Mouse (Mus musculus): ENCODE measurements at regions not wholly inside any gene's neighbourhood (a gene's known extent, or its start where the extent isn't known, plus 50 kb on each side); places are given as distances from the start of the nearest gene placed in this dataset.

GRCm38 (mm10) chr16:54440932-54441331 lies 856.9 kb downstream of the Zpld1 start:
- Histone ChIP-seq H3K4me3 (no peak overlapping the region), H3K27me3 (no peaks in the 10 kb centered on the region), H3K9me3 (replicated peaks) (no peaks in the 10 kb centered on the region), H3K27ac (no peak overlapping the region), H3K4me1 (no peaks in the 10 kb centered on the region), H3K9ac (no peak overlapping the region), H3K4me2 (no peak overlapping the region), H3K36me3 (ENCODE audit: poor library complexity, severe bottlenecking) (no peaks in the 10 kb centered on the region)
- no peak for ATAC-seq
- WGBS, result 94% methylated on average over 2 of the region's 2 CpGs

- Histone ChIP-seq H3K36me3 (ENCODE audit: poor library complexity, severe bottlenecking) (no peaks in the 10 kb centered on the region), H3K9me3 (replicated peaks) (no peaks in the 10 kb centered on the region), H3K9ac (no peak overlapping the region), H3K27ac (no peak overlapping the region), H3K27me3 (no peaks in the 10 kb centered on the region), H3K4me2 (no peak overlapping the region), H3K4me1 (no peaks in the 10 kb centered on the region), H3K4me3 (no peak overlapping the region)
- WGBS, result 70% methylated on average over 3 of the region's 3 CpGs
- peak; percentile 50; the same call in 1 of the 2 replicates for ATAC-seq
Measured at GRCm38 (mm10) chr16:54406638-54407037, 891.1 kb downstream of the Zpld1 start.

GRCm38 (mm10) chr16:54384019-54384418 lies 913.8 kb downstream of the Zpld1 start:
- Histone ChIP-seq H3K4me2 (no peak overlapping the region), H3K9ac (no peak overlapping the region), H3K4me1 (no peaks in the 10 kb centered on the region), H3K4me3 (no peak overlapping the region), H3K36me3 (ENCODE audit: poor library complexity, severe bottlenecking) (no peaks in the 10 kb centered on the region), H3K27ac (no peak overlapping the region), H3K27me3 (no peaks in the 10 kb centered on the region), H3K9me3 (replicated peaks) (no peaks in the 10 kb centered on the region)
- ATAC-seq, result 0 out of 2 replicates have a peak, but pooled peaks have one; percentile 41
- 65% methylated on average over 3 of the region's 3 CpGs for WGBS

- H3K27ac ChIP-seq, result no peak overlapping the region
- no peak overlapping the region for H3K4me3 ChIP-seq
- no peaks in the 10 kb centered on the region for H3K4me1 ChIP-seq
- no peak for ATAC-seq
- H3K27me3 ChIP-seq, result no peaks in the 10 kb centered on the region
- H3K36me3 ChIP-seq (ENCODE audit: poor library complexity, severe bottlenecking), result no peaks in the 10 kb centered on the region
- no peaks in the 10 kb centered on the region for H3K9me3 ChIP-seq (replicated peaks)
- no peak overlapping the region for H3K9ac ChIP-seq
- 81% methylated on average over 4 of the region's 4 CpGs for WGBS
- no peak overlapping the region for H3K4me2 ChIP-seq
Measured at GRCm38 (mm10) chr16:54374990-54375389, 922.8 kb downstream of the Zpld1 start.

- H3K27ac ChIP-seq, result no peak overlapping the region
Measured at GRCm38 (mm10) chr16:54354423-54354822, 943.4 kb downstream of the Zpld1 start.

GRCm38 (mm10) chr16:54348814-54349213 lies 949.0 kb downstream of the Zpld1 start:
- no peaks in the 10 kb centered on the region for H3K4me1 ChIP-seq
- no peak overlapping the region for H3K9ac ChIP-seq
- H3K36me3 ChIP-seq (ENCODE audit: poor library complexity, severe bottlenecking), result no peaks in the 10 kb centered on the region
- H3K27ac ChIP-seq, result no peak overlapping the region
- ATAC-seq, result no peak
- H3K9me3 ChIP-seq (replicated peaks), result no peaks in the 10 kb centered on the region
- no peak overlapping the region for H3K4me3 ChIP-seq
- H3K27me3 ChIP-seq, result no peaks in the 10 kb centered on the region
- no peak overlapping the region for H3K4me2 ChIP-seq

More at GRCm38 (mm10) chr16:54354423-54354822, 943.4 kb downstream of the Zpld1 start:
- no peaks in the 10 kb centered on the region for H3K27me3 ChIP-seq
- H3K4me2 ChIP-seq, result no peak overlapping the region
- no peaks in the 10 kb centered on the region for H3K9me3 ChIP-seq (replicated peaks)
- H3K4me1 ChIP-seq, result no peaks in the 10 kb centered on the region
- H3K36me3 ChIP-seq (ENCODE audit: poor library complexity, severe bottlenecking), result no peaks in the 10 kb centered on the region
- H3K4me3 ChIP-seq, result no peak overlapping the region
- no peak overlapping the region for H3K9ac ChIP-seq
- no peak for ATAC-seq

GRCm38 (mm10) chr16:54346086-54346789 lies 951.5 kb downstream of the Zpld1 start:
- Histone ChIP-seq H3K4me2 (no peak overlapping the region), H3K9ac (no peak overlapping the region), H3K4me3 (no peak overlapping the region), H3K4me1 (no peaks in the 10 kb centered on the region), H3K9me3 (replicated peaks) (no peaks in the 10 kb centered on the region), H3K27ac (no peak overlapping the region), H3K36me3 (ENCODE audit: poor library complexity, severe bottlenecking) (no peaks in the 10 kb centered on the region), H3K27me3 (no peaks in the 10 kb centered on the region)
- WGBS, result 79% methylated on average over 2 of the region's 2 CpGs
- ATAC-seq, result no peak

Measured in forebrain, embryonic 13.5 days (tissue).